Mouse (Mus musculus): Measurements from ENCODE around the gene Trp53tg5.

The Trp53tg5 gene

GRCm38 (mm10) chr2:164448921-164449320 lies 24.6 kb downstream of the Trp53tg5 start:
- no peak for DNase-seq

GRCm38 (mm10) chr2:164448140-164448539 lies 25.4 kb downstream of the Trp53tg5 start:
- DNase-seq = no peak

GRCm38 (mm10) chr2:164446086-164446469 lies 27.4 kb downstream of the Trp53tg5 start:
- DNase-seq = no peak

GRCm38 (mm10) chr2:164445399-164446085 lies 28.0 kb downstream of the Trp53tg5 start:
- no peak for DNase-seq

- no peak for DNase-seq
Measured at GRCm38 (mm10) chr2:164444701-164445100, 28.8 kb downstream of the Trp53tg5 start.

GRCm38 (mm10) chr2:164443460-164444000 lies 30.0 kb downstream of the Trp53tg5 start, which contains the start of gene Sdc4:
Gene Sdc4, minus strand, starts transcription at chr2:164443887.
- no peak for DNase-seq

- peak; percentile 57 to 68 for DNase-seq
Measured at GRCm38 (mm10) chr2:164443051-164443437, 30.5 kb downstream of the Trp53tg5 start.

GRCm38 (mm10) chr2:164442315-164443050 lies 31.0 kb downstream of the Trp53tg5 start:
- DNase-seq = peak in 1 of 2 experiments; percentile 17

GRCm38 (mm10) chr2:164441731-164442130 lies 31.8 kb downstream of the Trp53tg5 start:
- DNase-seq = no peak

- DNase-seq = peak; percentile 57 to 72
Measured at GRCm38 (mm10) chr2:164441155-164441554, 32.4 kb downstream of the Trp53tg5 start.

GRCm38 (mm10) chr2:164440314-164440713 lies 33.2 kb downstream of the Trp53tg5 start:
- DNase-seq = no peak

- no peak for DNase-seq
Measured at GRCm38 (mm10) chr2:164439001-164439421, 34.5 kb downstream of the Trp53tg5 start.

- DNase-seq = no peak
Measured at GRCm38 (mm10) chr2:164438257-164438656, 35.3 kb downstream of the Trp53tg5 start.

- DNase-seq = no peak
Measured at GRCm38 (mm10) chr2:164437710-164438109, 35.8 kb downstream of the Trp53tg5 start.

- no peak for DNase-seq
Measured at GRCm38 (mm10) chr2:164436961-164437360, 36.6 kb downstream of the Trp53tg5 start.

GRCm38 (mm10) chr2:164436215-164436913 lies 37.2 kb downstream of the Trp53tg5 start:
- no peak for DNase-seq

GRCm38 (mm10) chr2:164435216-164436090 lies 38.1 kb downstream of the Trp53tg5 start:
- DNase-seq = no peak

- DNase-seq = no peak
Measured at GRCm38 (mm10) chr2:164434681-164435080, 38.8 kb downstream of the Trp53tg5 start.

GRCm38 (mm10) chr2:164433278-164433895 lies 40.1 kb downstream of the Trp53tg5 start:
- DNase-seq = no peak

- no peak for DNase-seq
Measured at GRCm38 (mm10) chr2:164432541-164433191, 40.9 kb downstream of the Trp53tg5 start.
